Mouse (Mus musculus): Measurements from ENCODE around the gene Dnajc15. TPM values are rescaled to one million over a fixed set of nuclear protein-coding genes. Genes with fewer than 3 reads are reported as not detected.
"Not testable (repeated sequence)": the region's sequence is repeated elsewhere in the genome, so short reads cannot be mapped to it uniquely, and the experiment has no call there.

Dnajc15 gene
- polyA plus RNA-seq, 1 experiment from 2014 or later, result 84.6 TPM

GRCm38 (mm10) chr14:77895951-77896350 is 21.0 kb upstream of the Dnajc15 start:
- WGBS, result 83% methylated on average over 3 of the region's 3 CpGs
- Histone ChIP-seq H3K4me3 (replicated peaks; ENCODE audit: low read length) (no peak overlapping the region), H3K9ac (ENCODE audit: low read length) (no peak overlapping the region)

GRCm38 (mm10) chr14:77889911-77890310 is 15.0 kb upstream of the Dnajc15 start:
- no peak for ATAC-seq (ENCODE audit: insufficient read depth, low FRiP score)
- WGBS, result 83% methylated on average over 7 of the region's 7 CpGs
- H3K4me3 ChIP-seq (replicated peaks; ENCODE audit: low read length), result no peak overlapping the region

More at GRCm38 (mm10) chr14:77895951-77896350, 21.0 kb upstream of the Dnajc15 start:
- Histone ChIP-seq H3K4me1 (ENCODE audit: control insufficient read depth, insufficient read depth, low read length) (no peaks in the 10 kb centered on the region), H3K9me3 (replicated peaks; ENCODE audit: control insufficient read depth, low read length) (no peaks in the 10 kb centered on the region), H3K27me3 (ENCODE audit: control insufficient read depth, insufficient read depth, low read length) (no peaks in the 10 kb centered on the region), H3K36me3 (ENCODE audit: control insufficient read depth, insufficient read depth, low read length) (no peaks in the 10 kb centered on the region), H3K4me2 (ENCODE audit: low read depth, low read length) (no peak overlapping the region), H3K27ac (ENCODE audit: low read length) (no peak overlapping the region)
- no peak for ATAC-seq (ENCODE audit: insufficient read depth, low FRiP score)

GRCm38 (mm10) chr14:77886941-77887340 is 12.0 kb upstream of the Dnajc15 start:
- WGBS, result 85% methylated on average over 4 of the region's 4 CpGs
- Histone ChIP-seq H3K4me1 (ENCODE audit: control insufficient read depth, insufficient read depth, low read length) (no peaks in the 10 kb centered on the region), H3K9me3 (replicated peaks; ENCODE audit: control insufficient read depth, low read length) (no peaks in the 10 kb centered on the region), H3K36me3 (ENCODE audit: control insufficient read depth, insufficient read depth, low read length) (no peaks in the 10 kb centered on the region), H3K27me3 (ENCODE audit: control insufficient read depth, insufficient read depth, low read length) (no peaks in the 10 kb centered on the region), H3K4me3 (replicated peaks; ENCODE audit: low read length) (no peak overlapping the region), H3K4me2 (ENCODE audit: low read depth, low read length) (no peak overlapping the region), H3K27ac (ENCODE audit: low read length) (no peak overlapping the region), H3K9ac (ENCODE audit: low read length) (no peak overlapping the region)
- no peak for ATAC-seq (ENCODE audit: insufficient read depth, low FRiP score)

More at GRCm38 (mm10) chr14:77889911-77890310, 15.0 kb upstream of the Dnajc15 start:
- no peak overlapping the region for H3K27ac ChIP-seq (ENCODE audit: low read length)
- no peaks in the 10 kb centered on the region for H3K27me3 ChIP-seq (ENCODE audit: control insufficient read depth, insufficient read depth, low read length)
- H3K36me3 ChIP-seq (ENCODE audit: control insufficient read depth, insufficient read depth, low read length), result no peaks in the 10 kb centered on the region
- H3K4me1 ChIP-seq (ENCODE audit: control insufficient read depth, insufficient read depth, low read length), result no peaks in the 10 kb centered on the region
- H3K9me3 ChIP-seq (replicated peaks; ENCODE audit: control insufficient read depth, low read length), result no peaks in the 10 kb centered on the region
- no peak overlapping the region for H3K4me2 ChIP-seq (ENCODE audit: low read depth, low read length)
- no peak overlapping the region for H3K9ac ChIP-seq (ENCODE audit: low read length)

GRCm38 (mm10) chr14:77886376-77886775 is 11.5 kb upstream of the Dnajc15 start:
- 75% methylated on average over 3 of the region's 3 CpGs for WGBS
- no peak for ATAC-seq (ENCODE audit: insufficient read depth, low FRiP score)
- no peaks in the 10 kb centered on the region for H3K4me1 ChIP-seq (ENCODE audit: control insufficient read depth, insufficient read depth, low read length)
- H3K36me3 ChIP-seq (ENCODE audit: control insufficient read depth, insufficient read depth, low read length), result no peaks in the 10 kb centered on the region
- H3K9me3 ChIP-seq (replicated peaks; ENCODE audit: control insufficient read depth, low read length), result no peaks in the 10 kb centered on the region
- no peaks in the 10 kb centered on the region for H3K27me3 ChIP-seq (ENCODE audit: control insufficient read depth, insufficient read depth, low read length)
- no peak overlapping the region for H3K4me3 ChIP-seq (replicated peaks; ENCODE audit: low read length)
- no peak overlapping the region for H3K4me2 ChIP-seq (ENCODE audit: low read depth, low read length)
- no peak overlapping the region for H3K27ac ChIP-seq (ENCODE audit: low read length)
- no peak overlapping the region for H3K9ac ChIP-seq (ENCODE audit: low read length)

- no peaks in the 10 kb centered on the region for H3K9me3 ChIP-seq (replicated peaks; ENCODE audit: control insufficient read depth, low read length)
- no peaks in the 10 kb centered on the region for H3K4me1 ChIP-seq (ENCODE audit: control insufficient read depth, insufficient read depth, low read length)
- H3K4me3 ChIP-seq (replicated peaks; ENCODE audit: low read length), result no peak overlapping the region
- WGBS, result 74% methylated on average over 6 of the region's 6 CpGs
- no peak for ATAC-seq (ENCODE audit: insufficient read depth, low FRiP score)
- H3K27me3 ChIP-seq (ENCODE audit: control insufficient read depth, insufficient read depth, low read length), result no peaks in the 10 kb centered on the region
- H3K27ac ChIP-seq (ENCODE audit: low read length), result no peak overlapping the region
- H3K36me3 ChIP-seq (ENCODE audit: control insufficient read depth, insufficient read depth, low read length), result no peaks in the 10 kb centered on the region
- no peak overlapping the region for H3K9ac ChIP-seq (ENCODE audit: low read length)
- no peak overlapping the region for H3K4me2 ChIP-seq (ENCODE audit: low read depth, low read length)
These were observed 7.7 kb upstream of the Dnajc15 start for GRCm38 (mm10) chr14:77882669-77883068.

- H3K4me2 ChIP-seq (ENCODE audit: low read depth, low read length), result no peak overlapping the region
- no peaks in the 10 kb centered on the region for H3K4me1 ChIP-seq (ENCODE audit: control insufficient read depth, insufficient read depth, low read length)
- H3K4me3 ChIP-seq (replicated peaks; ENCODE audit: low read length), result no peak overlapping the region
- no peaks in the 10 kb centered on the region for H3K36me3 ChIP-seq (ENCODE audit: control insufficient read depth, insufficient read depth, low read length)
- H3K27ac ChIP-seq (ENCODE audit: low read length), result no peak overlapping the region
- H3K9me3 ChIP-seq (replicated peaks; ENCODE audit: control insufficient read depth, low read length), result no peaks in the 10 kb centered on the region
- no peak overlapping the region for H3K9ac ChIP-seq (ENCODE audit: low read length)
- no peak for ATAC-seq (ENCODE audit: insufficient read depth, low FRiP score)
- H3K27me3 ChIP-seq (ENCODE audit: control insufficient read depth, insufficient read depth, low read length), result no peaks in the 10 kb centered on the region
- WGBS, result 66% methylated on average over 1 of the region's 1 CpGs
These were observed 7.1 kb upstream of the Dnajc15 start for GRCm38 (mm10) chr14:77881998-77882397.

GRCm38 (mm10) chr14:77877876-77878275 is 3.0 kb upstream of the Dnajc15 start:
- not testable (repeated sequence) for H3K27ac ChIP-seq (ENCODE audit: low read length); H3K4me1 ChIP-seq (ENCODE audit: control insufficient read depth, insufficient read depth, low read length); H3K9me3 ChIP-seq (replicated peaks; ENCODE audit: control insufficient read depth, low read length); H3K4me3 ChIP-seq (replicated peaks; ENCODE audit: low read length); H3K27me3 ChIP-seq (ENCODE audit: control insufficient read depth, insufficient read depth, low read length); H3K4me2 ChIP-seq (ENCODE audit: low read depth, low read length); ATAC-seq (ENCODE audit: insufficient read depth, low FRiP score); H3K36me3 ChIP-seq (ENCODE audit: control insufficient read depth, insufficient read depth, low read length); H3K9ac ChIP-seq (ENCODE audit: low read length)
- WGBS, result 57% methylated on average over 1 of the region's 2 CpGs

GRCm38 (mm10) chr14:77876199-77876598 is 1.3 kb upstream of the Dnajc15 start:
- Histone ChIP-seq H3K4me1 (ENCODE audit: control insufficient read depth, insufficient read depth, low read length) (no peaks in the 10 kb centered on the region; the same call in 1 of the 2 replicates), H3K36me3 (ENCODE audit: control insufficient read depth, insufficient read depth, low read length) (no peaks in the 10 kb centered on the region), H3K27me3 (ENCODE audit: control insufficient read depth, insufficient read depth, low read length) (no peaks in the 10 kb centered on the region), H3K9ac (ENCODE audit: low read length) (no peak overlapping the region), H3K27ac (ENCODE audit: low read length) (no peak overlapping the region), H3K4me2 (ENCODE audit: low read depth, low read length) (no peak overlapping the region), H3K9me3 (replicated peaks; ENCODE audit: control insufficient read depth, low read length) (no peaks in the 10 kb centered on the region), H3K4me3 (replicated peaks; ENCODE audit: low read length) (no peak overlapping the region)
- ATAC-seq (ENCODE audit: insufficient read depth, low FRiP score), result no peak
- 75% methylated on average over 1 of the region's 1 CpGs for WGBS

- no peak overlapping the region for H3K27ac ChIP-seq (ENCODE audit: low read length)
- no peaks in the 10 kb centered on the region for H3K27me3 ChIP-seq (ENCODE audit: control insufficient read depth, insufficient read depth, low read length)
- H3K4me3 ChIP-seq (replicated peaks; ENCODE audit: low read length), result no peak overlapping the region
- H3K9me3 ChIP-seq (replicated peaks; ENCODE audit: control insufficient read depth, low read length), result no peaks in the 10 kb centered on the region
- H3K9ac ChIP-seq (ENCODE audit: low read length), result no peak overlapping the region
- H3K4me1 ChIP-seq (ENCODE audit: control insufficient read depth, insufficient read depth, low read length), result no peaks in the 10 kb centered on the region; the same call in 1 of the 2 replicates
- ATAC-seq (ENCODE audit: insufficient read depth, low FRiP score), result no peak
- no peak overlapping the region for H3K4me2 ChIP-seq (ENCODE audit: low read depth, low read length)
- H3K36me3 ChIP-seq (ENCODE audit: control insufficient read depth, insufficient read depth, low read length), result no peaks in the 10 kb centered on the region
- 90% methylated on average over 6 of the region's 6 CpGs for WGBS
These were observed 3.4 kb downstream of the Dnajc15 start for GRCm38 (mm10) chr14:77871380-77871975.
